Mouse (Mus musculus) G1E (cell line): Measurements from ENCODE around the gene Slc39a1. TPM values are rescaled to one million over a fixed set of nuclear protein-coding genes. Genes with fewer than 3 reads are reported as not detected.
A peak's percentile ranks its signal among the peaks of the same experiment; 100 is the strongest.

ENCODE experiments used
- ATAC-seq: 2 replicates; pipeline ENCODE4 v1.8.0; 2016; ENCODE audit warnings: mild to moderate bottlenecking; ENCODE audit not compliant: insufficient number of reproducible peaks, poor library complexity, low FRiP score, severe bottlenecking; ENCODE audit errors: extremely low read depth
- DNase-seq: peaks from one replicate; pipeline ENCODE4 v3.0.0; 2012; ENCODE audit warnings: low spot score
- H3K27me3 ChIP-seq: 2 replicates; pipeline ENCODE4 v1.6.1; 2012; ENCODE audit warnings: mild to moderate bottlenecking, low read length, inconsistent platforms; ENCODE audit not compliant: insufficient read depth
- H3K36me3 ChIP-seq: replicated peaks from 2 replicates; pipeline ENCODE3; 2012; ENCODE audit warnings: mild to moderate bottlenecking, inconsistent platforms
- H3K4me1 ChIP-seq: 2 replicates; pipeline ENCODE4 v1.6.1; 2012; ENCODE audit warnings: low read depth, low read length, inconsistent platforms, mixed read lengths; ENCODE audit not compliant: insufficient read depth
- H3K4me3 ChIP-seq: 2 replicates; pipeline ENCODE4 v1.5.1; 2012; ENCODE audit warnings: low read depth, mild to moderate bottlenecking, inconsistent platforms, low read length, moderate library complexity, mixed read lengths
- H3K9me3 ChIP-seq: replicated peaks from 2 replicates; pipeline ENCODE4 v1.6.1; 2012; ENCODE audit warnings: inconsistent platforms
- CTCF ChIP-seq: IDR thresholded peaks from 2 replicates; pipeline ENCODE4 v1.5.1; 2012; ENCODE audit warnings: low read depth, low read length, inconsistent platforms, mixed read lengths
- GATA1 ChIP-seq: IDR thresholded peaks from 2 replicates; pipeline ENCODE4 v1.6.1; 2012; ENCODE audit warnings: borderline replicate concordance, low read length, inconsistent platforms, mixed read lengths
- GATA2 ChIP-seq: IDR thresholded peaks from 2 replicates; pipeline ENCODE4 v1.6.1; 2012; ENCODE audit warnings: low read depth, low read length, inconsistent platforms, borderline replicate concordance
- POLR2AphosphoS5 ChIP-seq: IDR thresholded peaks from 2 replicates; pipeline ENCODE4 v1.6.1; 2012; ENCODE audit warnings: low read depth, low read length, inconsistent platforms; ENCODE audit not compliant: insufficient replicate concordance
- TAL1 ChIP-seq: conservative IDR thresholded peaks from 2 replicates; pipeline ENCODE4 v1.6.1; 2012; ENCODE audit warnings: low read depth, low read length, inconsistent platforms, mixed read lengths
- polyA plus RNA-seq: library from polyadenylated mRNA; stranded (reverse); fragments of >175 nt; gene quantifications from 2 replicates; pipeline ENCODE4 v1.2.3, GENCODE M21; 2012
- total RNA-seq, 2 experiments: library from RNA; stranded (forward) in 1 of 2; stranded (reverse) in 1 of 2; fragments of 200-1000 nt in 1 of 2; fragments of >200 nt in 1 of 2; fragmentation: Nextera tagmentation in 1 of 2; gene quantifications; 2 replicates each; pipeline ENCODE4 v1.2.3; 2014 to 2017

Gene Slc39a1
- total and polyA plus RNA-seq, 3 experiments, result 15.6 to 38.0 (median 31.8) TPM

- Histone ChIP-seq H3K36me3 (no peaks in the 10 kb centered on the region), H3K4me3 (peak overlapping the region; percentile 70), H3K9me3 (no peaks in the 10 kb centered on the region), H3K4me1 (peaks cover 32% of the 10 kb centered on the region), H3K27me3 (peaks cover 15% of the 10 kb centered on the region)
- no peak for ATAC-seq
- no peak for TF ChIP-seq CTCF
- TF ChIP-seq GATA1, result no peak
- TF ChIP-seq POLR2AphosphoS5, result no peak
- no peak for DNase-seq
Measured at GRCm38 (mm10) chr3:90220531-90220951, 27.4 kb upstream of the Slc39a1 start.

- Histone ChIP-seq H3K36me3 (no peaks in the 10 kb centered on the region), H3K4me3 (no peak overlapping the region; the same call in 1 of the 2 replicates), H3K27me3 (peaks cover 20% of the 10 kb centered on the region), H3K4me1 (peaks cover 32% of the 10 kb centered on the region), H3K9me3 (no peaks in the 10 kb centered on the region)
- no peak for DNase-seq
- no peak for ATAC-seq
- TF ChIP-seq TAL1, result no peak
Measured at GRCm38 (mm10) chr3:90221123-90221522, 26.8 kb upstream of the Slc39a1 start.

- Histone ChIP-seq H3K36me3 (no peaks in the 10 kb centered on the region), H3K9me3 (no peaks in the 10 kb centered on the region), H3K27me3 (peaks cover 20% of the 10 kb centered on the region), H3K4me1 (peaks cover 32% of the 10 kb centered on the region), H3K4me3 (no peak overlapping the region)
- DNase-seq (no peak), ATAC-seq (no peak)
- TF ChIP-seq GATA2 (no peak), GATA1 (no peak), CTCF (no peak), POLR2AphosphoS5 (no peak), TAL1 (no peak)
Measured at GRCm38 (mm10) chr3:90222455-90222854, 25.5 kb upstream of the Slc39a1 start.

- ATAC-seq (no peak), DNase-seq (no peak)
- Histone ChIP-seq H3K9me3 (no peaks in the 10 kb centered on the region), H3K4me3 (no peak overlapping the region), H3K4me1 (peaks cover 32% of the 10 kb centered on the region), H3K27me3 (peaks cover 20% of the 10 kb centered on the region), H3K36me3 (no peaks in the 10 kb centered on the region)
- TF ChIP-seq TAL1 (no peak), GATA1 (no peak), CTCF (no peak), POLR2AphosphoS5 (no peak), GATA2 (no peak)
Measured at GRCm38 (mm10) chr3:90222941-90223340, 25.0 kb upstream of the Slc39a1 start.

GRCm38 (mm10) chr3:90224331-90224730, 23.6 kb upstream of the Slc39a1 start:
- DNase-seq, result no peak
- TF ChIP-seq GATA1, result no peak
- TF ChIP-seq POLR2AphosphoS5, result no peak
- no peak for TF ChIP-seq GATA2
- no peak for TF ChIP-seq CTCF
- no peak for TF ChIP-seq TAL1
- ATAC-seq, result no peak
- Histone ChIP-seq H3K4me3 (no peak overlapping the region), H3K27me3 (peaks cover 14% of the 10 kb centered on the region), H3K4me1 (peaks cover 32% of the 10 kb centered on the region), H3K9me3 (peaks cover 4% of the 10 kb centered on the region; the same call in 1 of the 2 replicates), H3K36me3 (no peaks in the 10 kb centered on the region)

GRCm38 (mm10) chr3:90231075-90231474, 16.9 kb upstream of the Slc39a1 start:
- peaks cover 26% of the 10 kb centered on the region for H3K36me3 ChIP-seq
- peaks cover 4% of the 10 kb centered on the region; the same call in 1 of the 2 replicates for H3K9me3 ChIP-seq
- peaks cover 16% of the 10 kb centered on the region for H3K4me1 ChIP-seq
- TF ChIP-seq POLR2AphosphoS5, result no peak
- TF ChIP-seq CTCF, result no peak
- no peak for TF ChIP-seq GATA1
- no peak for TF ChIP-seq GATA2
- TF ChIP-seq TAL1, result no peak
- DNase-seq, result no peak
- ATAC-seq, result no peak
- peak overlapping the region; percentile 84 for H3K4me3 ChIP-seq
- H3K27me3 ChIP-seq, result no peaks in the 10 kb centered on the region
